Mouse (Mus musculus) thymus, postnatal 10 days (tissue): ENCODE measurements around the gene Arhgef1.
A peak's percentile ranks its signal among the peaks of the same experiment; 100 is the strongest.

Experiments
- DNase-seq, 2 experiments: peaks; one replicate each; pipeline ENCODE4 v3.0.0; 2021; ENCODE audit warnings: low spot score in 2 of 2

Arhgef1 gene

GRCm38 (mm10) chr7:24902630-24903443 lies at the start of gene Arhgef1:
Gene Arhgef1, plus strand, starts transcription at chr7:24902912.
- peak; percentile 72 to 83 for DNase-seq

DNA sequence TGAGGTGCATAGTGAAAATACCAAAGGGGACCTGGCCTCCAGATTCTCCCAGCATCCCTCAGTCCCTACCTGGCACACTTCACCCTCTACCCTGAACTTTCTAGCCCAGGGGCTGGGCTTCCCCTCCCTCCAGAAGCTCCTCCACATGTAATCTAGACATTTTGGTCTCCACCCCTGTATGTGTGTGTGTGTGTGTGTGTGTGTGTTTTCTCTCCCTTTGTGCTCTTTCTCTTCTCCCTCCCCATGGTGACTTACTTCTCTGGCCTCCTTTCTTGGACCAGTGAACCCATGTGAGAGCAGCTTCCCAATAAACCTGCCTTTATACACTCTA lies 49.5 kb upstream of the Arhgef1 start:
- no peak for DNase-seq

- DNase-seq: no peak
Observed at GRCm38 (mm10) chr7:24853695-24854094, 49.0 kb upstream of the Arhgef1 start.

GRCm38 (mm10) chr7:24856460-24857120 lies 46.1 kb upstream of the Arhgef1 start:
- no peak for DNase-seq

GRCm38 (mm10) chr7:24859234-24859633 lies 43.5 kb upstream of the Arhgef1 start:
- DNase-seq: no peak

DNA sequence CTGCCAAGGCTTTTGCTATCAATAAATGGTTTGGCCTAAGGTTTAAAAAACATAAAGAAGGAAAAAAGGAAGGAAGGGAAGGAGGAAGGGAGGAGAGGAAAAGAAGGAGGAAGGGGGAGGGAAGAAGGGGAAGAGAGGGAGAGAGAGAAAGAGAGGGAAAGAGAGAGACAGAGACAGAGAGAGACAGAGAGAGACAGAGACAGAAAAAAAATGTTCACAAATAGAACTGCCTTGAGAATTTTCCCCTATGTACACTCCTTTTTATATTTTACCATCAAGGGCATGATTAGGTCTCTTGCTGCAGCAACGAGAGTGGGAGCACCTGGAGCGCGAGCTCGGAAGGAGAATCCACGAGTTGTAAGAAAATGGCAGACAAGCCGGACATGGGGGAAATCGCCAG lies 40.8 kb upstream of the Arhgef1 start, which contains the start of gene Gm9844:
TSS of gene Gm9844 (plus strand) at position 301 of the 400 bp plus-strand sequence.
- DNase-seq: no peak

GRCm38 (mm10) chr7:24862853-24863252 lies 39.9 kb upstream of the Arhgef1 start:
- no peak for DNase-seq

- no peak for DNase-seq
Observed at GRCm38 (mm10) chr7:24864156-24864555, 38.6 kb upstream of the Arhgef1 start.

GRCm38 (mm10) chr7:24869080-24869479 lies 33.6 kb upstream of the Arhgef1 start:
- DNase-seq: no peak

DNA sequence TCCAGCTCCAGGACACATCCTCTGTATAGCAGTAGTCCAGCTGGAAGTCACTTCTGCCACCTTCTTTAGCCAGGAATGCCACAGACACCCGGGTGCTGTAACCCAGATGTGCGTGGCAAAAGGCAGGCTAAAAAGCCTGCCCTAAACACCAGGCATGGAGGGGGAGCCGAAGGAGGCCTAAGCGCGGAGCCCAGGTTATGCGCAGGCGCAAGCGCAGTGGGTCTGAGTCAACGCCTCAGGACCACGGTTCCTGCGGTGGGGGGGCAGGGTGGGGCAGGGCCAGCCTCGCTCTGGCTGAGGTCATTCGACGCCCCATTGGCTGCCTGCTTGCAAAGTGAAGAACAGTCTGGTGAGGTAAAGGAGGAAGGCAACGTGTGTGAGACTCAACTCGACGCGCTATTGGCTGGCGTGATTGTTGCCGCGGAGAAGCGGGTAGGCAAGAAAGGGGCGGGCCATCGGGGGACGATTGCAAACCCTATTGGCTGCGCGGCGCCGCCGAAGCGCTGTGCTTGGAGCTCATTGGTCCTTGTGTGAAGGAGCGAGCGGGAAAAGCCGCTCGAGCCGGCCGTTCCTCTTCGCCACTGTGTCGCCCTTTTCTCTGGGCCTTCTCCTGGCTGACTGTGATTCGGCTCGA lies 33.1 kb upstream of the Arhgef1 start, which contains the start of the genes Lypd4 and Dmrtc2:
TSS of gene Lypd4 (minus strand) at position 410 of the 634 bp plus-strand sequence.
TSS of gene Dmrtc2 (plus strand) at position 526 of the 634 bp plus-strand sequence.
- no peak for DNase-seq

DNA sequence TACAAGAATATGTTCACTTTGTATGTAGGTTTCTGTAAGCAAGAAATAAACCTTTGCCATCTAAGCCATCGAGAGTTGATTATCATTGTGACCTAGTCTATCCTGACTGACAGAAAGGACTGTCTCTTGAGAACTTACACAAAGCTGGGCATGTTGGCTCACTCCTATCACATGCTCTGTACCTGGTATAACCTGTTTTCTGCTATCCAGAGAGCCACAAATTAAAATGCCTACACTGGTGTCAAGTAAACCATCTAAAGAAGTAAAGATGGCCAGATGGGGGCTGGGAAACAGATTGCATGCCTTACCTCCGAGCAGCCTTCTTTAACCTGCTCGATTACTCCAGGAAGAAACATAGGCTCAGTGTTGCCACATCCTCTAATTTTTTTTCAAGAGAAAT lies 25.1 kb upstream of the Arhgef1 start:
- DNase-seq: no peak

DNA sequence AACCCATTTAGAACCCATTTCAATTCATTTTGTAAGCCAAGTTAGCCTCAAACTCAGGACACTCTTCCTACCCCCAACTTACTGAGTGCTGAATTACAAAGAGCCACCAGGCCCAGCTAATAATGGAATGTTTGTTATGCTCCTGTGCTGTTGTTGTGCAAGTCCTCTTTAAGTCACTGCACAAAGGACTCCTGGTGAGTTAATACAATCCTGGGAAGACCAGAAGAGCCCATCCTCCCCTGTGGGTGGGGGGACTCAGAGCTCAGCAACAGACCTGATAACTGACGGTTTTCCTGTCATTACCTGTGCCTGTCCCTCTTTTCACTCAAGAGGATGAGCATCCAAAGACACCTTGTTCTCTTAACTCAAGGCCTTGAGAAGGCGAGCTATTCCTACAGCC lies 23.1 kb upstream of the Arhgef1 start:
- no peak for DNase-seq

GRCm38 (mm10) chr7:24882416-24883199 lies 20.1 kb upstream of the Arhgef1 start:
- DNase-seq: no peak

DNA sequence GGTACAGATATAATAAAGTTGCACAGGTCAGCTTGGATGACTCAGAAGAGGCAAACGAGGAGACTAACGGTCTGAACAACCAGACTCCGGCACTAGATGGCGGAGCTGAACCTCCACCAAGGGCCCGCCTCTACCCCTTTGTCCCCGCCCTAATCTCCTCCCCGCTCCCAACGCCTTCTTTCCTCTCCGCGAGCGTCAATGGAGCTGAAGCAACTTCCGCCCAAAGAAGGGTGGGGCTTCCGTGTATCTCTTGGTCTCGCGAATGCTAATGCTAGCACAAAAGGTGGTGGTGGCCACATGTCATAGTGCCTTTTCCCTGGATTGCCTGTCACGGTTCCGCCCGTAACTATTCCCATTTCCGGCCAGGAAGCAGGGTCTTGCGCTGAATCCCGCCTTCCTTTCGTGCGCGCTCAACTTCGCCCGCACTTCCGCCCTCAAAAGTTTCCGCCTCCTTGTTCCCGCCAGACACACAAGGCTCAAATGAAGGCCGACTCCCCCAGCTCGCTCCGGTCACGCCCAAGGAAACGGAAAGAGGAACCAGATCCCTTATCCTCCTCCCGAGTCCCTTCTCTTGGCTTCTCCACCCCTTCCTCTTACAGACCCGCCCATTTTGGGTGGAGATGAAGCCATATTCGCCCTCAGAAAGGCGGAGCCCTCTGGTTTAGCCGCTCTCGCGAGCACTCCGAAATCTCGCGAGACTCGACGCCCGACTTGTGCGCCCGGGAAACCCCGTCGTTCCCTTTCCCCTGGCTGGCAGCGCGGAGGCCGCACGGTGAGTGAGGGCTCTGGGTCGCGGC lies 18.6 kb upstream of the Arhgef1 start, which contains the start of gene Rps19:
TSS of gene Rps19 (plus strand) at position 476 of the 797 bp plus-strand sequence.
- DNase-seq: peak; percentile 96

DNA sequence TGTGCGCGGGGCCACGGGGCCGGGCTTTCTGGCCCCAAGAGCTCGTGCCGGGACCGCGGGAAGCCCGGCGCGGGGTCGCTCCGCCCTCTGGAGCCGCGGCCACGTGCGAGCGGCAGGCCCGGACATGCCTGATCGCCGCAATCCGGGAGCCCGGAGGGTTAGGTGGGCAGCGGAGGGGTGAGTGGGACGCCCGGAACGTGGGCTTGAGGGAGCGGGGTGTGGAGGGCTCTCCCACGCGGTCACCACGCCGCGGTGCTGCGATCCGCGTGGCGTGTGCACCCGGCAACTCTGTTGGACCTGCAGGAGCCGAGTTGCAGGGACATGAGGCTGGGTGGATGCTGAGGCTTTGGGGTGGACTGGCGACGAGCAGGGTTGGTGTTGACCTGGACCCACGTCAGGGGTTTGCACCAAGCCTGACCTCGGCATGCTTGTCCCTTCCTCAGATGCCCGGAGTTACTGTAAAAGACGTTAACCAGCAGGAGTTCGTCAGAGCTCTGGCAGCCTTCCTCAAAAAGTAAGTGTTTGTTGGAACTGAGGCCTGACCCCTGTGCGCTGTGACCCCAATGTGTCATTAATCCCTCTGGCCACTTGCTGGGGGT lies 17.9 kb upstream of the Arhgef1 start:
- peak in 1 of 2 experiments; percentile 36 for DNase-seq

DNA sequence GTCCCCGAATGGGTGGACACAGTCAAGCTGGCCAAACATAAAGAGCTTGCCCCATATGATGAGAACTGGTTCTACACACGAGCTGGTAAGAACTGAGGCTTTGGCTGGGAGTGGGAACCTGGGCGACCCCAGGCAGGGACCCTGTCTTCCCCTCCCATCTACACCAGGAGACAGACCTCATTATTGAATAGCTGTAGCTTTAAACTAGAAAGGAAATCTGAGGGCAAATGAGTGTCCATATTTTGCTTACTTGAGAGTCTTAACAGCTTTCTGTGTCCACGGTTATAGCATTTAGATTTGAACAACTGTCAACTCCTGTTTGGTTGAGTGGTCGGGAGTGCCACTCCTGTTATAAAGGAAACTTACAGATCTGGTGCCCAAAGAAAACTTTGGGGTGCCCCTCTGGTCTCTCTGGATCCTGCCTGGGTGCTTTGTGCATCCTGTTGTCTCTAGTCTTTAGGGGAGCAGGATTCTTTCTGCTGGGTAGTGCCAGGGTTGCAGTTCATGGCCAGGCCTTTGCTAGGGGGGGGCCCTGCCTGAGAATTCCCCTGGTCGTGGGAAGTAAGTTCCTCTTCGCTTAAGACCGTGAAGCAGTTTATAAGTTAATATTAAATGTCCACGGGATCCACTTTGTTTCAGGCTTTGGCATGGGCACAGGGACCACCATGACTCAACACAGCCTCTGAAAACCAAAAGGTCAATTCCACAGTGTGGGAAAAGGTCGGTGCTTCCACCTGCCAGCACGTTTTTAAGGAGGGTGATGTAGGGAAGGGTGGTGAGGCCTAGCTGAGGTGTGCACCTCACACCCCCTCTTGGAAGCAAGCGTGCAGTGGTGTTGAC lies 17.0 kb upstream of the Arhgef1 start:
- no peak for DNase-seq

DNA sequence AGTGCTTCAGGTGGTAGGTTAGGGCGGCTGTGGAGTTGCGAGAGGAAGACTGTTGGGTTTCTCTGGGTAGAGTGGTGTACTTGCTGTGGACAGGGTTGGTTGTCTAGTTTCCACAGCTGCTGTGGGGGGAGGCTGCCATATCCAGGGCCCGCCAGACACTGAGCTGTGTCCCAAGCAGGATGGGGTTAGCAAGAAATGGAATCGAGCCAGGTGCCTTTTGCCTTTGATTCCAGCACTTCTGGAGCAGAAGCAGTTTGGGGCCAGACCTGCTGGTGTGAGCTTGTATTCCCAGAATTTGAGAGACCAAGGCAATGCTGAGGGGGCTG lies 16.4 kb upstream of the Arhgef1 start:
- no peak for DNase-seq

- DNase-seq: no peak
Observed at GRCm38 (mm10) chr7:24887096-24887495, 15.6 kb upstream of the Arhgef1 start.

GRCm38 (mm10) chr7:24889431-24890220 lies 13.1 kb upstream of the Arhgef1 start:
- no peak for DNase-seq
